In genomic region chr1:154605601-154606000, GRCm38 (mm10) we compare ENCODE assay signal across 15 mouse cellular contexts.
"Had no signal": no experiment of that assay in that cellular context is flagged by ENCODE, and none has a peak within 500 bp of the region (broad histone marks: within the 10 kb centered on the region; RNA-seq: fewer than 3 reads in every experiment).

No protein-coding gene starts in this region.

- H3K36me3 ChIP-seq: kidney, embryonic 15.5 days; limb, embryonic 15.5 days; liver, embryonic 13.5 days; lung, embryonic 15.5 days; midbrain, embryonic 13.5 days; neural tube, embryonic 12.5 days had no signal

- ATAC-seq: liver, postnatal 0 days; midbrain, embryonic 13.5 days had no signal

- H3K4me2 ChIP-seq: kidney, embryonic 15.5 days; limb, embryonic 15.5 days; liver, embryonic 13.5 days; lung, embryonic 15.5 days; midbrain, embryonic 13.5 days; neural tube, embryonic 12.5 days had no signal

- H3K27me3 ChIP-seq: kidney, embryonic 15.5 days; limb, embryonic 15.5 days; liver, embryonic 13.5 days; lung, embryonic 15.5 days; midbrain, embryonic 13.5 days; neural tube, embryonic 12.5 days had no signal

- H3K9me3 ChIP-seq: kidney, embryonic 15.5 days; limb, embryonic 15.5 days; liver, embryonic 13.5 days; lung, embryonic 15.5 days; midbrain, embryonic 13.5 days; neural tube, embryonic 12.5 days had no signal

- H3K9ac ChIP-seq: kidney, embryonic 15.5 days; limb, embryonic 15.5 days; liver, embryonic 13.5 days; liver, postnatal 0 days; lung, embryonic 15.5 days; midbrain, embryonic 13.5 days; neural tube, embryonic 12.5 days had no signal

- H3K4me3 ChIP-seq: kidney, embryonic 15.5 days; limb, embryonic 15.5 days; liver, embryonic 13.5 days; lung, embryonic 15.5 days; midbrain, embryonic 13.5 days; myocyte; neural tube, embryonic 12.5 days had no signal

- DNase-seq: kidney, postnatal 14 days; liver, embryonic 13.5 days; liver, postnatal 0 days; lung, postnatal 14 days; right cerebral cortex, postnatal 4 days; spleen, adult 18-20 months; thymus, adult 18-20 months; thymus, postnatal 14 days had no signal

- H3K27ac ChIP-seq: kidney, embryonic 15.5 days; limb, embryonic 15.5 days; liver, embryonic 13.5 days; lung, embryonic 15.5 days; macrophage; midbrain, embryonic 13.5 days; neural tube, embryonic 12.5 days had no signal

- H3K4me1 ChIP-seq: kidney, embryonic 15.5 days; limb, embryonic 15.5 days; liver, embryonic 13.5 days; lung, embryonic 15.5 days; midbrain, embryonic 13.5 days; neural tube, embryonic 12.5 days had no signal
